Mouse (Mus musculus): ENCODE measurements around the gene Pcnp.

- no peak for TF ChIP-seq POLR2A (IDR thresholded peaks at IDR 0.05; ENCODE audit: insufficient read depth, low read depth, low read length)
- TF ChIP-seq CTCF (IDR thresholded peaks at IDR 0.05) = no peak
- TF ChIP-seq EP300 (IDR thresholded peaks at IDR 0.05; ENCODE audit: insufficient read depth, low read depth, low read length) = no peak
These were observed 20.7 kb downstream of the Pcnp start for GRCm38 (mm10) chr16:56008862-56009261.
